Mouse (Mus musculus) c-Kit-negative CD71-positive TER-119-positive erythroid progenitor cells, embryonic 14.5 days (primary cell): ENCODE results near the gene Bcam.

Experiments used
- DNase-seq: peaks from one replicate; pipeline ENCODE4 v3.0.0-alpha.2; 2013; ENCODE audit warnings: low read depth, low spot score

Bcam gene

DNA sequence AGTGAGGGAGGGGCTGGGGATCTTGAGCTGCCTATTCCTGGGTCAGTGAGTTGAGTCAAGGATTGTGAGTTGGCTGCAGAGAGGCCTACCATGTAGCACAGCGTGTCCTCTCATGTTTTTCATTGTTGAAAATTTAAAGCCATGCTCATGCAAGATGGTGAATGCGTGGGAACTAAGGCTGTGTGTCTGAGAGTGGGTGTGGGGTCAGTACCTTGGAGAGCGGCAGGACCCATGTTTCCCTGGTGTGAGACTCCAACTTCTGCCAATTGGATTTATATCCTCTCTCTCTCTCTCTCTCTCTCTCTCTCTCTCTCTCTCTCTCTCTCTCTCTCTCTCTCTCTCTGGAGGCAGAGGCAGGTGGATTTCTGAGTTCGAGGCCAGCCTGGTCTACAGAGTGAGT, 44.3 kb downstream of the Bcam start:
- DNase-seq, result no peak

DNA sequence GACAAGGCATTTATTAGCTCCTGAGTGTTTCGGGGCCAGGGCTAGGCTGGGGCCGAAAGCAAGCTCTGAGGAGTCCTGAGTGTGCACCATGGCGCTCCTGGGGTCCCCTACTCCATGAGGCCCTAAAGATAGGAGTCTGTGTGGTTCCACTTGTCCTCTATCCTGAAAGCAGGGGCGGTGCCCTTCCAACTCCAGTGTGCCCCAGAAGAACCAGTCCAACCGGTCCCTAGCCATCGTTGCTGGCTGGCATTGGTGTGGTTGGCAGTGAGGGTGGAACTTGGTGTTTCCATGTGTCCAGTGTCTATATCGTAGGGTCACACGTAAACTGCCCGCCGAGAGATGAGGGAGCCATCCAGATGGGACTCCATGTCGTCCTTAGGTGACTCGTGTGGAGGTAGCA, 46.6 kb downstream of the Bcam start:
- DNase-seq, result no peak

DNA sequence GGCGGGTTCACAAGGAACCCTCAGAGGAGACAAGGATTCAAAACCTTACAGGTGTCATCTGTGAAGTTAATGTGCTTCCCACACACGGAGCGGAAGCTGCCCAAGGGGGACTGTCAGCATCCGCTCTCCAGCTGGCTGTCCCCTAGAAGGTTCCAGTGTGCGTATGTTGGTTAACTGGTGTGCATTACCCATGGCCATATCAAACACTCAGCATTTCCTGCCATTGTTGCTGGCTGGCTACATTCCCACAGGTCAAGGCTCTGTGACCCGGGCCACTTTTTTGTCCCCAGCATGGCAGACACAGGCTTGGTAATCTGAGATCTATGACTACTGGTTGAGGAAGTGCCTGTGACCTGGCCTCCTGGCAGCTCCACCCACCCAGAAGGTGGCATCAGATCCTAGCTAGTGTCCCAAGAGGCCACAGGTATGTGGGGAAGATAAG, 48.0 kb downstream of the Bcam start:
- no peak for DNase-seq

DNA sequence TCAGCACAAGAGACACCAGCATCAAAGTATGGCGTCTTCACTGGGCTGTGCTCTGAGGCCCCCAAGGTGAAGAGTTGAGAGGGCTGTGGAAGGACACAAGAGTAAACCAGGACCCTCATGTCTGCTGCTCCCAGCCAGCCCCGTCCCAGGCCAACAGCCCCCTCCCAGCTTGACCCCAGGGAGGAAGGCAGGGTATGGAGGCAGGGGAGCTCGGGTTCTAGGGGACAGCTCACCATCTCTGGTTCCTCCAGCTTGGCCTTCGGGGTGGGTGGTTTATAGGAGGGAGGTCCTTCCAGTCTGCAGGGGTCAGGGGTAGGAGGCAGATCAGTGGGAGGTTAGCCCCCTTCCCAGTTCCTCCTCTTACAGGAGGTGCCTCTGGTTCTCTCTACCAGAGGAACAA, 51.6 kb downstream of the Bcam start:
- DNase-seq, result no peak

DNA sequence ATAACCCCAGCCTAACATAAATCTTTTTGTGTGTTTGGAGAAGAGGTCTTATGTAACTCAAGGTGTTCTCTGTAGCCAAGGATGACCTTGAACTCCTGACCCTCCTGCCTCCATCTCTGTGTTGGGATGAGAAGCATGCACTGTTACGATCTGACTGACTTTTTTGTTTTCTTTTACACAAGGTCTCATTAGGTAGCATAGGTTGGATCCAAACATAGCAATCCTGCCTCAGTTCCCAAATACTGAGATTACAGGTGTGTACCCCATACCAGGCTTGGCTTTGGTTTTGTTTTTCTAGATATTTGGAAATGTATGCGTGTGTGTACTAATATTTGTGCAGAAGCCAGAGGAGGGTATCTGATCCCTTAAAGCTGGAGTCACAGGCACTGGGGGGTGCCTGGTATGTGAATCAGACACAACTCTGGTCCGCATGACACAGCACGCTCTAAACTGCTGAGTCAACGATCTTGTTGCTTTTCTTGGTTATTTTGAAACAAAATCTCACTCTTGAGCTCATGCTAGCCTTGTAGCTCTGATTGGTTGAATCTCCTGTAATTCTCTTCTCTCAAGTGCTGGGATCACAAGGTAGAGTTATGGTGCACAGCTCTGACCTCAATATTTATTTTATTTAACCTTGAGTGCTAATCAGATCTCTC, 52.4 kb downstream of the Bcam start:
- DNase-seq, result no peak

DNA sequence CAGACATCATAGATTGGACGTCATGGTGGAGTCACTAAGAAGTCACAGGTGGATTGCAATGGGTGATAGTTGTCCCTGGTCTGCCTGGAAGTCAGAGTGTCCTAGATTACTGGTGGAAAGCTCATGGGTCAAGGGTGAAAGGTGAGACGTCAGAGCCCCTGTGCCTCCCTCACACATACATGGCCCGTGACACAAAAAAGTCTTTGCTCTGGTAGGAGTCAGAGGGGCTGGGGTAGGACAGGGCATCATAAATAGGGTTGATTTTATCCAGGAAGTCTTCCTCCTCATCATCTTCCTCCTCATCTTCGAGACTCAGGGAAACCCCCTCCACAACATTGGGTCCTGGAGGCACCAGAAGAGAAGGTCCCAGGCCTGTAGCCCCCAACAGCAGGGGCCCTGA, 53.5 kb downstream of the Bcam start:
- no peak for DNase-seq

DNA sequence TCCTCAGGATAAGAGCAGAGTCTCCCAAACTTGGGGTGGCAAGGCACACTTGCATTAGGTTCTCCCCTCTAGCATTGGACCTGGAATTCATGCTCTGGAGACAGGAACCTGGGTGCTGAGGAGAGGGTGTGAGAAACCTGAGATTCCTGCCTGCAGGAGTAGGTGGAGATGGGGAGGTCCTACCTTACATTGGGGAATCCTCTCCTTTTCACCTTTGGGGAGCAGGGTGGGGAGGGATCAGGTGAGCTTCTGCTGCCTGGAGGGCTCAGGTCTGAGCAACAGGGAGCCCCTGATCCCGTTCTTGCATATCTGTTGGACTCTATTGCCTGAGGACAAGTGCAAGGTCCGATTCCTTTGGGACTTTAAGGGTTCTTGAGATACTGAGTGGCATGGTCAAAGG, 54.0 kb downstream of the Bcam start:
- no peak for DNase-seq

DNA sequence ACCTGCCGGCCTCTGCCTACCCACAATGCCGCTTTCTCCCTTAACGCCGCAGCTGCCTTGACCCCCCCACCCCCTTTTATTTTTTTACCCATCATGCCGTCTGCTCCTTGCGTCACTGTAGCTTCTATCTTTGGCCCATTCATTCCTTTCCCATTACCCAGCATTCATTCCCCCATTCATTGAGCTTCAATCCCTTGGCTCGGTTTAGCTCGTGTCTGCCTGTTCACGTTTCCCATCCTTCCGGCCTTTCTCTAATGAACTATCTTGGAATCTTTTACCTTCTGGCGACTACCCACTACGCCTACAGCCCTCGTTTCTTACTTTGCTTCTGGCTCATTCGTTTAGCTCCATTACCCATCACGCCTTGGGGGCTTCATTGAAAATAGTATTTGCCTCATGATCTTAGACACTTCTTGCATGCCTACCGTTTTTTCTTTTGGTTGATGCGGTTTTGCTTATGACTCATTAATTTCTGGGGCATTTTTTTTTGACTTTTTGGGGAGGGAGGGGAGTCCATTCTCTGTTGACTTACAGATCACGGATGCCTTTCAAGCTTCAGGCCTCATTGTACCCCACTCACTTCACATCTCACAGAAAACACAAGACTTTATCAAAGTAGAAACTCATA, 54.6 kb downstream of the Bcam start:
- DNase-seq, result no peak

DNA sequence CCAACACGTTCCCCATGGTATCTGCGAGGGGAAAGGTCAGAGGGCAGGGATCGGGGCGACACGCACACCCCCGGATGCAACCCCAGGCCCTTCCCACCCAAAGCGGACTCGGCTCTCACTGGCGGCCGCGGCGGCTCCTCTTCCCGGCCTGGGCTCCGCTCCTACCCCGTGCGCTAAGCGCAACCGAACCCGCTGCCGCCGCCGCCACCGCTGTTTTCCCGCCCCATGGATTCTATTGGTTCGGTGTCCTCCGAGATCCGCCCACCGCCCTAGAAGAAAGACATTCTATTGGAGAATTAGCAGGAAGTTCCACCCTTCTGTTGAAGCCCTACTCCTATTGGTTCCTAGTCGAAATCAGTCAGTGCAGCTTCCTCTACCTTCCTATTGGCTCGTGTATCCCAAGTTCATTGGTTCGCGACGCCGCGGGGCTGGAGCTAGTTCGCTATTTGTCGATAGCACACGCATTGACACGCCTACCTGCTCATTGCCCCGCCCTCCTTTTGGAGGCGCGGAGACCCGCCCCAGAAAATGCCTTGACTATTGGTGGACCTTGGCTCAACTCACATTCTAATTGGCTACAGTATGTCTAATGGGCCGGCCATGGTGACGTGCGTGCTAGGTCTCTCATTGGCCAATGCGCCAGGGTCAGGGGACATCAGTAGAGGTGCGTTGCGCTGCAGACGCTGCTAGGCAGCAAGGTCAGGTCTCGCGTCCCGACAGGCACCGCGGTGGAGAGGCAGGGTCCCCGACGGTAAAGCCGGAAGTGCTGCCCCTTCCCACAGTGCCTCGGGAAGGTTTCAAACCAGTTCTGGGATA, 55.4 kb downstream of the Bcam start, which contains the start of gene Tomm40:
Gene Tomm40, minus strand, starts transcription at position 200 of the 816 bp plus-strand sequence.
- peak; percentile 100 for DNase-seq

DNA sequence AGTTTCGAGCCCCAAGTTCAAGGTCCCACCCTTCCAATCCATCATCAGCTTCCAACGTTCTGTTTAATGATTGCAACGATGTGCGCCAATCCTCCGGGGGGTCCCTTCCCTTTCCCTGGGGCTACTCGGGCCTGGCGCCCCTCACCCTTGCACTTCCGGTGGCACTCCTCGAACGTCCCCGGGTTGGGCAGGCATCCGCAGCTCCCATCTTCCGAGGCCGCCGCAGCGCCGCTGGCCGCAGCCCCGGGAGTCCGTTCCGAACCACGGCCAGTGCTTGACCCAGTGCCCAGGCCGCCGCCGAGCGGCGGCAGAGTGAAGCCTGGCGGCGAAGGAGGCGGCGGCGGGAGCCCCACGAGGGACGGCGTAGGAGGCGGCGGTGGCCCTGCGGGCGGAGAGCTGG, 56.0 kb downstream of the Bcam start:
- DNase-seq, result no peak

DNA sequence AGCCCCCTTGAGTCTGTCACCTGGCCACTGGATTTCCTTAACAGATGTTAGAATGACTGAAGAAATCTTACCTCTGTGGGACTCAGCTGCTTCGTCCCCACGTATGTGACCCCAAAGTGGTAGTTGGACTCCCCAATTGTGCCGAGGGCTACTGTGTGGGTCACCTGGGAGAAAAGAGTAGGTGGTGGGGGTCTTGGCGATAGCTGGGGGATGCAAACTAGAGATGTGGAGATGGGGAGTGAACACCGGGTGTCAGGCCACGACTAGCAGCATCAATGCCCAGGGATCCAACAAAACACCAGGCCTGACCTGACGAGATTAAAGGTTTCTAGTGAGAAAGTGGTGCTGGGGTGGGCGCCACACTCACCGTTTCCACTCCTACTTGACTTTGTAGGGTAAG, 57.2 kb downstream of the Bcam start:
- DNase-seq, result no peak

DNA sequence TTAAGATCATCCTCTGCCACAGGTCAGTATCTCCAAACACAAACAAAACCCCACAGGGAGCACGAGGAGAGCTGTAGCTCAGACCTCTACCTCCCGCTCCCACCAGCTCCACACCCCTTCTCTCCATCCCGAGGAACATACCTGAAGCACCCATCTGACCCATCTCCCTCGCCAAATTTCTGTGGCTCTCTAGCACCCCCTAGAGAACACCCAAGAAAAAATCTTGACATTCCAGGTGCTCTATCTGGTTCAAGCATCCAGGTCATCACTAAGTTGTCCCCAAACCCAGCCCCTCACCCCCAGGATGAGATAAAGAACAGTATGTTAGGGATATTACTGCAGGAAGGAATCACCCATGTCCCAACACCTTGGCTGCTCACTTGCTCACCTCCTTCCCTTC, 57.6 kb downstream of the Bcam start:
- no peak for DNase-seq

DNA sequence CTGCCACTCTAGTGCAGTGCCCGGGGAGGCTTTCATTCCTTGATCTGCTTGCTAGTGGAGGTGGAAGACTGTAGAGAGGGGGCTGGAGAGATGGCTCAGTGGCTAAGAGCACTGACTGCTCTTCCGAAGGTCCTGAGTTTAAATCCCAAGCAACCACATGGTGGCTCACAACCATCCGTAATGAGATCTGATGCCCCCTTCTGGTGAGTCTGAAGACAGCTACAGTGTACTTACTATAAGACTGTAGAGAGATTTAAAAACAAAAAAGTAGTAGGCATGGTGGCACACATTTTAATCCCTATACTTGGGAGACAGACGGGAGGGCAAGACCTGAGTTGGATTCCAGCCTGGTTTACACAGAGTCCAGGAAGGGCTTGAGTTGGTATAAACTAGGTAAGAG, 58.4 kb downstream of the Bcam start:
- no peak for DNase-seq

DNA sequence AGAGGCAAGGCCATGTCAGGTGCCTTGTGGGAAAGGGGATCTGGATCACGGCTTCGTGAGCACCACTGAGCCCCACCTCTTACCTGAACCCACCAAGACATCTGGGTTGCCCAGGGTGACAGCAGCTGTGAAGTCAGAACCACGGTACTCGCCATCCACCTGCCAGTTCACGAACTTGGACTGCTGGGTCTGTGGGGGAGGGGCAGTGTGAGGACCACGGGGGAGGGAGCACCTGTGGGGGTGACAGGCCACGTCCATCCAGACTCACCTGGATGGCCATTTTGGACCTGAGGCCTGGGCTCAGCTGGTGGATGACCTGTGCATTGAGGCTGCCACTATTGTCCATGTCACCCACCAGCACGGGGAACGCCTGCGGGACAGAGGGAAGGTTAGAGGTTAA, 60.2 kb downstream of the Bcam start:
- DNase-seq, result no peak
